Mouse (Mus musculus) right cerebral cortex, postnatal 25 days (tissue): Measurements from ENCODE around the gene Chtop.

Experiments
- DNase-seq: peaks from one replicate; pipeline ENCODE4 v3.0.0; 2022

The Chtop gene

GRCm38 (mm10) chr3:90462579-90462978 is 46.7 kb downstream of the Chtop start:
- DNase-seq: no peak

GRCm38 (mm10) chr3:90461935-90462334 is 47.4 kb downstream of the Chtop start:
- DNase-seq: no peak

GRCm38 (mm10) chr3:90460315-90460714 is 49.0 kb downstream of the Chtop start:
- no peak for DNase-seq

- no peak for DNase-seq
Measured at GRCm38 (mm10) chr3:90459727-90460126, 49.6 kb downstream of the Chtop start.

- no peak for DNase-seq
Measured at GRCm38 (mm10) chr3:90454931-90455330, 54.4 kb downstream of the Chtop start.

- peak; percentile 16 for DNase-seq
Measured at GRCm38 (mm10) chr3:90451396-90452095, 57.8 kb downstream of the Chtop start.

GRCm38 (mm10) chr3:90450874-90451273 is 58.4 kb downstream of the Chtop start:
- DNase-seq: no peak
